Mouse (Mus musculus): ENCODE measurements at regions not wholly inside any gene's neighbourhood (a gene's known extent, or its start where the extent isn't known, plus 50 kb on each side); places are given as distances from the start of the nearest gene placed in this dataset.

DNA sequence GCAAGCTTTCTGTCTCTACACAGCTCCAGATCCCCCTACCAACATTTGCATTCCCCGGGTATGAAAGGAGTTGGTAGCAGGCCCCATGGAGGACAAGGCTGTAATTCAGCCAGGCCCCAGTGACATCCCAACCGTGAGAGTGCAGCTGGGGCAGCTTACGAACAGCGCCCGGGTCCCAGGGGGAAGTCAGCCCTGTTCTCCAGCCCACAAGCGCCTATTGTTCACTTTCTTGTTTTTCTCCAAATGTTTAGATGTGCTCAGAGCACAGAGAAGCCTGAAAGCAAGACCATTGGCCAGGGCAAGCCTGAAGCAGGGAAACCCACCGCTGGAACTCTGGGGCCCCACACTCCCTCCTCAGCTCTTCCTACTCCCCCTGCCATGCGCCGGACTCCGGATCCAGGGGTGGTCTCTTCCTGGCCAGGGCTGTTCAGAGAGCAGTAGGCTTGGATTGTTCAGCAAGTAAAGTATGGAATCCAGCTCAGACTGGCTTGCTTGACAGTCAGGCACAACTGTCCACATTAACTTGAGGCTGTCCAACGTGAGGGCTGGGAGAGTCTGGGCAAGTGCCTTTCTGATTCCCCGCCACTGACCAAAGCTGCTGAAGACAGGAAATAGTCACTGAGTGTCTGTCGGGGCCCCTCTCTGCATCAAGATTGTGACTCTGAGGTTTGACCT, 142.4 kb downstream of the Zfp36l1 start:
- H3K27me3 ChIP-seq, result no peaks in the 10 kb centered on the region
- H3K4me1 ChIP-seq, result peaks cover 75% of the 10 kb centered on the region
- peak overlapping the region; percentile 83 for H3K27ac ChIP-seq
- no peak overlapping the region for H3K9ac ChIP-seq
- no peaks in the 10 kb centered on the region for H3K36me3 ChIP-seq
- H3K4me3 ChIP-seq, result no peak overlapping the region
- WGBS, result 17% methylated on average over 13 of the region's 13 CpGs
- H3K4me2 ChIP-seq (replicated peaks), result no peak overlapping the region
- ATAC-seq (ENCODE audit: insufficient number of reproducible peaks, insufficient read depth, low FRiP score, low TSS enrichment), result peak; percentile 64; the same call in 1 of the 2 replicates
- no peaks in the 10 kb centered on the region for H3K9me3 ChIP-seq

GRCm38 (mm10) chr12:79969346-79970226, 143.2 kb downstream of the Zfp36l1 start:
- peak overlapping the region; percentile 83 for H3K27ac ChIP-seq
- H3K27me3 ChIP-seq, result no peaks in the 10 kb centered on the region
- H3K9ac ChIP-seq, result no peak overlapping the region
- peaks cover 75% of the 10 kb centered on the region for H3K4me1 ChIP-seq
- no peaks in the 10 kb centered on the region for H3K9me3 ChIP-seq
- H3K4me3 ChIP-seq, result no peak overlapping the region
- no peak for ATAC-seq (ENCODE audit: insufficient number of reproducible peaks, insufficient read depth, low FRiP score, low TSS enrichment)
- 87% methylated on average over 3 of the region's 3 CpGs for WGBS
- H3K4me2 ChIP-seq (replicated peaks), result no peak overlapping the region
- H3K36me3 ChIP-seq, result no peaks in the 10 kb centered on the region

GRCm38 (mm10) chr12:79968676-79969075, 144.1 kb downstream of the Zfp36l1 start:
- H3K4me1 ChIP-seq, result peaks cover 71% of the 10 kb centered on the region
- peak overlapping the region; percentile 58 for H3K27ac ChIP-seq
- H3K27me3 ChIP-seq, result no peaks in the 10 kb centered on the region
- H3K9me3 ChIP-seq, result no peaks in the 10 kb centered on the region
- no peak for ATAC-seq (ENCODE audit: insufficient number of reproducible peaks, insufficient read depth, low FRiP score, low TSS enrichment)
- H3K4me3 ChIP-seq, result no peak overlapping the region
- H3K9ac ChIP-seq, result no peak overlapping the region
- H3K36me3 ChIP-seq, result no peaks in the 10 kb centered on the region
- no peak overlapping the region for H3K4me2 ChIP-seq (replicated peaks)
- 58% methylated on average over 3 of the region's 3 CpGs for WGBS

GRCm38 (mm10) chr12:79967491-79968255, 145.1 kb downstream of the Zfp36l1 start:
- Histone ChIP-seq H3K27me3 (no peaks in the 10 kb centered on the region), H3K27ac (peak overlapping the region; percentile 56), H3K9me3 (no peaks in the 10 kb centered on the region), H3K36me3 (no peaks in the 10 kb centered on the region), H3K4me1 (peaks cover 71% of the 10 kb centered on the region), H3K9ac (no peak overlapping the region), H3K4me3 (no peak overlapping the region), H3K4me2 (replicated peaks) (no peak overlapping the region)
- ATAC-seq (ENCODE audit: insufficient number of reproducible peaks, insufficient read depth, low FRiP score, low TSS enrichment), result no peak
- WGBS, result 72% methylated on average over 11 of the region's 11 CpGs

DNA sequence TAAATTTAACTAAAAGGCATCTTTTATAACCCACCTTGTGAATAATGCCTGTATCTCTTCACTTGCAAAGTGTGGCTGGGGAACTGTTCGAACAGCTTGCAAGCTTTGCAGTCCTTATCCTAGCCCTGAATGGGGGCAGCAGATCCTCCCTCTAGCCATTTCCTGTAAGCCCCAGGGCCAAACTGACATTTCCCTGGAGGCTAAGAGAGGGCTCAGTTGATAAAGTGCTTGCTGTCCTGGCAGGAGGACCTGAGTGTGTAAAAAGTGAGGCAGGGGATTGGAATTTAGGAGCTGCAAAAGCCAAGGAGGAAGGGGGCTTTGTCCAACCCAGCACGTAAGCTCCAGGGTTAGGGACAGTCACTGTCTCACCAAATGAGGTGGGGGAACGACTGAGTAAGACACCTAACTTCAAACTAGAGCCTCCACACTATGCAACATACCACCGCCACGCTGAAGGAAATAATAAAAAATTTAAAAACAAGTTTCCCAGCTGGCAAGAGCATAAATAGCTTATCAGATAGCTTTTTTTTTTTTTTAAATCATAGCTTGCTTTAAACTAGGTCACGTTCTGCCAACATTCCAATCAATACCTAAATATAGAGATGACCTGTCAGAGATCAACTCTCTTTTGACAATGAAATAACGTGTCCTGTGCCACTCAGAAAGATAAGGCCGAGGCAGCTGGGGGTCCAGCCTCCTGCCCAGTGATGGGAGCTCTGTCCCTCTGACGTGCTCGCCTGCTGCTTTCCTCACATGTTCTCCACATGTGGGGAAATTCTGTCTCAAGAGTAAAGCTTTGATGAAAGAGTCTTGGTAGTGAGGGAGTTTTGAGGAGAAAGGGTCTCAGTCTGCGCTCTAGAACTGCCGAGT, 146.0 kb downstream of the Zfp36l1 start:
- Histone ChIP-seq H3K36me3 (no peaks in the 10 kb centered on the region), H3K4me1 (peaks cover 66% of the 10 kb centered on the region), H3K9ac (no peak overlapping the region), H3K4me2 (replicated peaks) (no peak overlapping the region), H3K4me3 (no peak overlapping the region), H3K27me3 (no peaks in the 10 kb centered on the region), H3K27ac (peak overlapping the region; percentile 90), H3K9me3 (no peaks in the 10 kb centered on the region)
- WGBS, result 48% methylated on average over 12 of the region's 12 CpGs
- ATAC-seq (ENCODE audit: insufficient number of reproducible peaks, insufficient read depth, low FRiP score, low TSS enrichment), result no peak

DNA sequence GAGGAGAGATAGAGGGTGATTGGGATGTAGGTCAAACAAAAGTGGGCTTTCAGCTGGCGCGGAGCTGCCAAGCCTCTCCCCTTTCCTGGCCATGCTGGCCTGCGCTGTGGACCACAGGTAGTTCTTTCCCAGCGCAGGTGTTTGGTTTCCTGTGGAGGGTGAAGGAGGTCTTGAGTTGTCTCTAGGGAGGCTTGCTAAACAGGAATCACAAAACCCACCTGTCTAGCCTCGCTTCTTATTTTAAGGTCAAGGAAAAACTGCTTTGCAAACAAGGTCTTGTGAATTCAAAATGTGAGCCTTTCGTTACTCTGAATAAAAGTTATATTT, 146.6 kb downstream of the Zfp36l1 start:
- Histone ChIP-seq H3K36me3 (no peaks in the 10 kb centered on the region), H3K4me1 (peaks cover 60% of the 10 kb centered on the region), H3K4me2 (replicated peaks) (peak overlapping the region; percentile 56), H3K9me3 (no peaks in the 10 kb centered on the region), H3K9ac (peak overlapping the region; percentile 30; the same call in 1 of the 2 replicates), H3K27ac (peak overlapping the region; percentile 90), H3K27me3 (no peaks in the 10 kb centered on the region), H3K4me3 (no peak overlapping the region)
- 37% methylated on average over 6 of the region's 6 CpGs for WGBS
- no peak for ATAC-seq (ENCODE audit: insufficient number of reproducible peaks, insufficient read depth, low FRiP score, low TSS enrichment)

GRCm38 (mm10) chr12:79965471-79966288, 147.1 kb downstream of the Zfp36l1 start:
- peak; percentile 28; the same call in 1 of the 2 replicates for ATAC-seq (ENCODE audit: insufficient number of reproducible peaks, insufficient read depth, low FRiP score, low TSS enrichment)
- no peaks in the 10 kb centered on the region for H3K36me3 ChIP-seq
- H3K27ac ChIP-seq, result peak overlapping the region; percentile 90
- WGBS, result 1% methylated on average over 46 of the region's 46 CpGs
- H3K4me3 ChIP-seq, result peak overlapping the region; percentile 32
- peak overlapping the region; percentile 64 for H3K9ac ChIP-seq
- no peaks in the 10 kb centered on the region for H3K9me3 ChIP-seq
- no peaks in the 10 kb centered on the region for H3K27me3 ChIP-seq
- H3K4me2 ChIP-seq (replicated peaks), result peak overlapping the region; percentile 56
- peaks cover 54% of the 10 kb centered on the region for H3K4me1 ChIP-seq

DNA sequence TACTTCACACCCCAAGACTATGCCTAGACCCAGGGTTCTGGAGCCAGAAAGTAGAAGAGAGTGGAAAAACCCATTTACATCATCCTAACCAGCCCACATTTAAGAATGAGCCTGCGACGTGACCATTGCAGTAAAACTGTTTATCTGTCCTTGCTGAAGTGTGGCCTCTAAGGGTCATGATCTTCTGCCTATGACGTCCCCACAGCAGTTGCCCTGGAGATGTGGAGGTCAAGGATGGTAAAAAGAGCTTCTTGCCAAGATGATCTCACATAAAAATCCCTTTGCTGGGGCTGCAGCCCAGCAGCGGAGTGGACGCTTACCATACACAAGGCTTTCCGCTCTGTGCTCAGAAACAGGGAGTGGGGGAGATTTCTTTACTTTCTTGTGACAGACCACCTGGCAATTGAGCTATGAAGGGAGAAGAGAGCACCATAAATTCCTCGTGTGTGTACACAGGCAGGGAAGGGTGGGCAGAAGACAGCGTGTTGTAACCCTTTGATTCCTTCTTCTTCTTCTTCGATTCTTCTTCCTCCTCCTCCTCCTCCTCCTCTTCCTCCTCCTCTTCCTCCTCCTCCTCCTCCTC, 149.3 kb downstream of the Zfp36l1 start:
- H3K9ac ChIP-seq, result no peak overlapping the region
- H3K27ac ChIP-seq, result 0 out of 2 replicates have a peak overlapping the region, but pooled peaks have one; percentile 46
- H3K4me2 ChIP-seq (replicated peaks), result no peak overlapping the region
- no peaks in the 10 kb centered on the region for H3K9me3 ChIP-seq
- WGBS, result 76% methylated on average over 9 of the region's 9 CpGs
- H3K36me3 ChIP-seq, result no peaks in the 10 kb centered on the region
- peaks cover 40% of the 10 kb centered on the region for H3K4me1 ChIP-seq
- no peak for ATAC-seq (ENCODE audit: insufficient number of reproducible peaks, insufficient read depth, low FRiP score, low TSS enrichment)
- H3K27me3 ChIP-seq, result no peaks in the 10 kb centered on the region
- H3K4me3 ChIP-seq, result no peak overlapping the region

- H3K4me2 ChIP-seq (replicated peaks), result no peak overlapping the region
- no peaks in the 10 kb centered on the region for H3K27me3 ChIP-seq
- ATAC-seq (ENCODE audit: insufficient number of reproducible peaks, insufficient read depth, low FRiP score, low TSS enrichment), result no peak
- peaks cover 41% of the 10 kb centered on the region for H3K4me1 ChIP-seq
- no peak overlapping the region for H3K9ac ChIP-seq
- no peak overlapping the region for H3K27ac ChIP-seq
- no peaks in the 10 kb centered on the region for H3K36me3 ChIP-seq
- H3K4me3 ChIP-seq, result no peak overlapping the region
- WGBS, result 96% methylated on average over 11 of the region's 11 CpGs
- no peaks in the 10 kb centered on the region for H3K9me3 ChIP-seq
These were observed 150.1 kb downstream of the Zfp36l1 start for GRCm38 (mm10) chr12:79962649-79963236.

GRCm38 (mm10) chr12:79961881-79962280, 150.9 kb downstream of the Zfp36l1 start:
- H3K9ac ChIP-seq, result no peak overlapping the region
- ATAC-seq (ENCODE audit: insufficient number of reproducible peaks, insufficient read depth, low FRiP score, low TSS enrichment), result no peak
- H3K36me3 ChIP-seq, result no peaks in the 10 kb centered on the region
- WGBS, result 91% methylated on average over 4 of the region's 4 CpGs
- H3K4me1 ChIP-seq, result peaks cover 34% of the 10 kb centered on the region
- H3K4me2 ChIP-seq (replicated peaks), result no peak overlapping the region
- H3K9me3 ChIP-seq, result no peaks in the 10 kb centered on the region
- no peak overlapping the region for H3K4me3 ChIP-seq
- no peaks in the 10 kb centered on the region for H3K27me3 ChIP-seq
- no peak overlapping the region for H3K27ac ChIP-seq

Measured in embryonic facial prominence, embryonic 12.5 days (tissue).